Mouse (Mus musculus): Measurements from ENCODE around the gene Gse1.

- TF ChIP-seq POLR2A (IDR thresholded peaks at IDR 0.05; ENCODE audit: insufficient read depth, low read depth, low read length) (no peak), CTCF (IDR thresholded peaks at IDR 0.05) (no peak), EP300 (IDR thresholded peaks at IDR 0.05; ENCODE audit: insufficient read depth, low read depth, low read length) (no peak)
Measured at GRCm38 (mm10) chr8:120334878-120335261, 106.6 kb downstream of the Gse1 start.

Data from heart, adult 2 months (tissue).